Mouse (Mus musculus) embryo, embryonic 10 days (tissue): ENCODE results near the gene D630003M21Rik.

Experiments
- DNase-seq: peaks from one replicate; pipeline ENCODE4 v3.0.0-alpha.2; 2015; ENCODE audit warnings: low spot score

D630003M21Rik gene

DNA sequence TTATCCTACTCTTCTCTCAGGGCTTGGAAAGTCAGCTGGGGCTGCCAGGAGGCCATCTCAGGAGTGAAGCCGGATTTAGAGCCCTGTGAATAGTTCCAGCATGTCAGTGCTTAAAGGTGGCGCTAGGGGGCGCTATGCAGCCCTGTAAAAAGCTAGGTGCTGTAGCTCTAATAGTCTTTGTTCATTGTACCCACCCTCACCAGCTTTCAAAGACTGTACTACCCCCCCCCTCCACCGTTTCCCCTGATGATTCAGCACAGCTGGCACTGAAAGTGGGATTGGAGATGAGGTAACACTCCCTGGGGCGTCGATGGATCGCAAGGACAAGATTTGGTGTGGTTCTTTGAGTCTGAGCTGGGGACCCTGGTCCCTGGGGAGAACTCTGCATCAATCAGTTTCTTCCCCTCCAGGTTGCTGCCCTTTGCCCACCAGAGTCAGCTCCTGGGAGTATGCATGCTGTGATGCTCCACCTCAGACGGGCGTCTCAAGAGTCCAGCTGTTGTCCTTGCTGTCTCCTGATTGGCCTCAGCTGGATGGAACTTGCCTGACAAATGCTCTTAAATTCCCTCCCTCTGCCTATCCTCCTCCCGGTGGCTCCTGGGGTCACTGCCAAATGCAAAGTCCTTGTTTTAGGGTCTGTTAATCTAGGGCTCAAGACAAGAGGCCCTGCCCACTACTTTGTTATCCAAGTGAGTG lies 33.9 kb downstream of the D630003M21Rik start:
- DNase-seq = peak; percentile 83

DNA sequence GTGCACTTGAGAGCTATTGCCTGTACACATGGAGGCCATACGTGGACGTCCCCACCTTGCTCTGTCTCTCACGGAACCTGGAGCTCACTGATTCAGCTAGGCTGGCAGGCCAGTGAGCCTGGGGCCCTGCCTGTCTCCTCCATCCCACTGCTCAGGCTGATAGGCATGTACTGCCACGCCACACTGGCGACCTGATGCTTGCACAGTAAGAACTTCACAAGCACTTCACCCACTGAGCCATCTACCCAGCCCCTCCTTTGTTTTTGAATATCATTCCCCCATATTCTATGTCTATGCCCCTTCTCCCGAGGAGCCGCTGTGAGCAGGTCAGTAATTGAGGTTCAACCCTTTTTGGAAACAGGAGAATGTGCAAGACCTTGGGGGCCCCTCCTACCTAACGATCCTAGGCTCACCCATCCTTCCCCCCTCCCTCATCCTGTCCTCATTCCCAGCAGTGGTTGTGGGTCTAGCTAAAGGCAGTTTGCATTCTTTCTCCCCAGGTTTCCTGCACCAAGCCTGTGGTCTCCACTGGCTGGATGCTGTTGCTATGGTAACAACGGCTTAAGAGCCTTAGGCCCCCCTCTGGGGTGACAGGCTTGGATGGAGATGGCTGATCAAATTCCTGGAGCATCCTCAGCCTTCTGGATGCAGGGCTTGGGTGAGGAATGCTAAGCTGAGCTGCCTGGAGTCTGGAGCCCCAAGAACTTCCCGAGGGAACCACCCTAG lies 35.2 kb downstream of the D630003M21Rik start:
- peak; percentile 56 for DNase-seq

DNA sequence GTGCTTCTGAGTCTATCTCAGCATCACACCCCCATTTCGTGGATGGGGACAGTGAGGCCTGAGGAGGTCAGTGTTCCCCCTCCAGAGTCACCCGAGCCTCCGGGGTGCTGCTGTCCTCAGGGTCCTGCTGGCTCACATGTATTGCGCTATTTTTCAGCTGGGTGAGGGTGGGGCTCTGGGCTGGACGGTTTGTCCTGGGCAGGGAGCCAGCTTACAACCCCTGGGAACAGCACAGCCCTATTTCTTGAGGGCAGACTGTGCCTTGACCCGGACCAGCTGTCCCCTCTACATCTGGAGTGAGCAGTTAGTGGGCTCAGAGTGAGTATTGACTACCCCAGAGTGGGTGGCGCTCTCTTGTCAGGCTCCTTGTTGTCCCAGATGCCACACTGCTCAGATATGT lies 37.9 kb downstream of the D630003M21Rik start:
- DNase-seq = no peak

DNA sequence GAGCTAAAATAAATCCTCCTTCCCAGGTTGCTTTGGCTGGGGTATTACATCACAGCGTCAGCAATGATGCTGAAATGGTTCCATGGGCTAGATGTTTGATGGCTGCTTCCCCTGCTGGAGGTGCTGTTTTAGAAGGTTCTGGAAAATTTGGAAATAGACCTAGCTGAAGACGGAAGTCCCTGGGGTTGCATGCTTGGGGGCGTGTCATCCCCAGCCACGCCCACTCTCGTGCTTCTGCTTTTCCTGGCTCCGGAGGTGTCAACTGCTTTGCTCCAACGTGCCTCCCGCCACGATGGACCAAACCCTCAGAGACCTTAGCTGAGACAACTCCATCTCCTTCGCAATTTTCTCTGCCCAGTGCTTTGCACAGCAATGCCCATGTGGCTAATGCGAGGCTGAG lies 39.6 kb downstream of the D630003M21Rik start:
- no peak for DNase-seq

- no peak for DNase-seq
Measured at GRCm38 (mm10) chr2:158186206-158186871, 42.7 kb downstream of the D630003M21Rik start.

- no peak for DNase-seq
Measured at GRCm38 (mm10) chr2:158183266-158183665, 45.8 kb downstream of the D630003M21Rik start.

DNA sequence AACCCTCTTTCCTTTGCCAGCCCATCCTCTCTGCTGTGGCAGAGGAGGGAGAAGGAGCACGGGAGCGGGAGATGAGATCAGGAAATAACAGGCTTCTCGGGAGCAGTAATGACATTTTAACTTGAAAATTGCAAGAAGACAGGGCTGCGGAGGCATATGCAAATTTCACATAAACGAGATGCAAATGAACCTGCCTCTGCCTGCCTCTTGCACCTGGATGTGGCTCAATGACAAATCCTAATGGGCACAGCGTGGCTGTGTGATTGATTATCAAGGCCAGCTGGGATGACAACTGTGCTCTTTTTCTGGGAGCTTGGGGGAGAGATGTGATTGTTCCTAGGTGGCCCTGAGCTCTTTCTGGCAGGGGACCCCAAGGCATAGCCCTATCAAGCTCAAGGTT lies 47.1 kb downstream of the D630003M21Rik start:
- DNase-seq = no peak

DNA sequence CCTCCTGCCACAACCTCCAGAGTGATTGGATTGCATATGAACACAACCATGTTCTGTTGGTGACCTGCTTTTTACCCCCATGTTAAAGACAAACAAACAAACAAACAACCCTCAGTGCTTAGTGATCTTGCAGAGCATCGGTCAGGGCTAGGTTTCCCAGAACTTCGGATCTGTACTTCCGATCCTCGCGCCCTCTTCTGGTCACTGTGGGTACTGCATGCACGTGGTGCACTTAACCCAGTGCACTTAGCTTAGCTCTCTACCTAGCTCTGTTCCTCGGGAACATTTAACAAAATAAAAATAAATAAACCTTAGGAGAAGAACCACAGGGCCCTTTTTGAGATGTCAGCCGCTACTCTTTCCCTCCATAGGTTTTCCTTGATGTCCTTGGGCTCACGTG lies 48.2 kb downstream of the D630003M21Rik start:
- DNase-seq = peak; percentile 84

DNA sequence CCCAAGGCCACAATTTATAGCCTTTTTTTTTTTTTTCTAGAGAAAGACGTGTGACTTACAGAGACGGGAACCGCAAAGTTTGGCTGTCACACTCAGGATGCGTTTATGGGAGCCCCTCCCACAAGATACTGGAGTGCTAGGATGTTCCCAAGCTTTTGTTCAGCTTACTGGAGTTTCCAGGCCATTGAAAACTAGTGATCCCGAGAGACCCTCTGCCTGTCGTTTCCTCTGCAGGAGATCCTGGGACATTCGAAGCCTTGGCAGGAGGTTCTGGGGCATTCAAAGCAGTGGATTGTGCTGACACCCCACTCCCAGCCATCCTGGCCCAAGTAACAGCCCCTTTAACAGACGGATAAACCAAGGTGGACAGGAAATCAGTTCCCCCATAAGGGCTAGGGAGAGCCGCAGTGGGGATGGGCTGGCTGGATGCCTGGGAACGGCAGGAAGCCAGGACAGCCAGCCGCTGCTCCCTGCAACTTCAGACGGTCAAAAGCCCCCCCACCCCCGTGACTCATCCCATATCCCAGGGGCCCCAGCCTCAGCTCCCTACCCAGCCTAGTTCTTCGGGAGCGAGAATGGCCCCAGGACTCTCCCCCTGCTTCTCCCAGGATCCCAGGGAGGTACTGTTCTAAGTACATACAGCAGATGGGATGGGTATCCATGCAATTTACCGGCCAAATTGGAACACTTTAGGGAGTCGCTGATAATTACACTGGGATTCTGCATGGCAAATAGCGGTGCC lies 49.5 kb downstream of the D630003M21Rik start:
- peak; percentile 48 for DNase-seq

DNA sequence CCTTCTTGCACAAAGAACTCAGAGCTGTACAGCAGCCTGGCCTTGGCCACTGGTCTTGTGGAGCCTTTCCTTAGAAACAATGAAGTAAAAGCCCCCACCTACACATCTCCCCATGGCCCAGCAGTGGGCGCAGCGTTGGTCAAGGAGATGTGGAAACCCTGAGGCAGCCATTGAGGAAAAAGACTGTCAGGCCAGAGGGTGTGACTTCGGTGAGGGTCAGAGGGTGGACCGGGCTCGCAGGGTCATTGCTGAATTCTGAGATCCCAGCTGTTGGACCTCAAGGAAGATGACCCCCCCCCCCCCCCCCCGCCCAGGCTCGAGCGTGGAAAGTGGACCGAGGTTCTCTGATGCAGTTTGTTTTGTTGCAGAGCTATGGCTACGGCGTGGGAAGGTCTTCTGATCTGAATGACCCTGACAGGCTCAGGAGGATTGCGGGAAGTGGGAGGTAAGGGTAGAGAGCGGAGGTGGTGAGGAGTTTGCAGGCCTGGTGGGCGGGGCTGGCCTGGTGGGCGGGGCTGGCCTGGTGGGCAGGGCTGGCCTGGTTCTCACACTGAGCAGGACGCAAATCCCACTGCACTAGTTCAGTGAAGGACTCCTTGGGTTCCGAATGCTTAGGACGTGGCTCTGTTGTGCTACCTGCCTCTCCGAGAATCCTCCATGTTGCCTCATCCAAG lies 50.2 kb downstream of the D630003M21Rik start:
- peak; percentile 84 for DNase-seq

GRCm38 (mm10) chr2:158178139-158178538 lies 50.9 kb downstream of the D630003M21Rik start:
- no peak for DNase-seq

- no peak for DNase-seq
Measured at GRCm38 (mm10) chr2:158177574-158177973, 51.4 kb downstream of the D630003M21Rik start.

DNA sequence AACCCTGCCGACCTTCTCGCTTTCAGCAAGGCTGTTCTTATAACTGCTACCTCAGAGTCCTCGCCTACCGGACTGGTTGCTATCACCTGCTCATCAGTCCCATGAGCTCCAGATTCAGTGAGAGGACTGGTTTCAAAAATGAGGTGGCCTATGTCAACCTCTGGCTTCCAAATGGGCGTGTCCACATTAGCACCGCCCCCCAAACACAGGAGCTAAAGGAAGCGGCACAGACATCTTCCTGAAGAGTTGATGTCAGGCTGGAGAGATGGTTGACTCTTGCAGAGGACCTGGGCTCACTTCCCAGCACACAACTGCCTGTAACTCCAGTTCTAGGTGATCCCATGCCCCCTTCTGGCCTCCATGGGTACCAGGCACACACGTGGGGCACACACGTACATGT lies 52.3 kb downstream of the D630003M21Rik start:
- DNase-seq = no peak

DNA sequence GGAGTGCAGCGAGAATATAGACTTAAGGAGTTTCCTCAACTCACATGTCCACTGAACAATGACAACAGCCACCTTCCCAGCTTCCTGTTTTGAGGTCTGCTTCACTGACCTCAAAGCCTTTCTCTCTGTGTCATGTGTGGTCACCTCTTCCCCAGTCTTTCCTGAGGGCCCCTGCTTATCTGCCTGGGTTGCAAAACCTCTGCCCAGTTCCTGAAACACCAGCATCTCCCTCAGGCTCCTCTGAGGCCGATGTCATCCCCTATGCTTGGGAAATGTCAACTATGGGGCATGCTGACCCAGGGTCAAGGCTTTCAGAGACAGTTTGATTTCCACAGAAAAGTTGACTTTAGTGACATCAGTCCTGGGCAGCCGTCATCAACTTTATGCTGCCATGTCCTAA lies 53.6 kb downstream of the D630003M21Rik start:
- DNase-seq = no peak

DNA sequence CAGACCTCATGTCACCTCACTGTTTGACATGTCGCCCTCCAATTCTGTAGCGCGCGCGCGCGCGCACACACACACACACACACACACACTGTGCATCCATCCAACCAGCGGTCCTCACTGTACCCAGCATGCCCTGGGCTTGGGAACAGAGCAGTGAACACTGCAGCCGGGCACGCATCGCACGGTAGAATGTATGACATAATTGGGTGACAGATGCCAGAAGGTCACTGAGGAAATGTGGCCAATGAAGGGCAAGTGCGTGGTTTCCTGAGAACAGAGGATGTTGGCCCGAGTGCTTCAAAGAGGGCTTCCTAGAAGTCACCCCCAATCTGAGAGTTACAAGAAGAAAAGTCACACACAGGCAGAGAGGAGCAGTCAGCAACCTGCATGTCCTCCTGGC lies 54.1 kb downstream of the D630003M21Rik start:
- no peak for DNase-seq

GRCm38 (mm10) chr2:158174438-158174837 lies 54.6 kb downstream of the D630003M21Rik start:
- DNase-seq = no peak

GRCm38 (mm10) chr2:158170394-158170793 lies 58.6 kb downstream of the D630003M21Rik start:
- no peak for DNase-seq

- no peak for DNase-seq
Measured at GRCm38 (mm10) chr2:158169771-158170170, 59.3 kb downstream of the D630003M21Rik start.

- no peak for DNase-seq
Measured at GRCm38 (mm10) chr2:158169351-158169750, 59.7 kb downstream of the D630003M21Rik start.

DNA sequence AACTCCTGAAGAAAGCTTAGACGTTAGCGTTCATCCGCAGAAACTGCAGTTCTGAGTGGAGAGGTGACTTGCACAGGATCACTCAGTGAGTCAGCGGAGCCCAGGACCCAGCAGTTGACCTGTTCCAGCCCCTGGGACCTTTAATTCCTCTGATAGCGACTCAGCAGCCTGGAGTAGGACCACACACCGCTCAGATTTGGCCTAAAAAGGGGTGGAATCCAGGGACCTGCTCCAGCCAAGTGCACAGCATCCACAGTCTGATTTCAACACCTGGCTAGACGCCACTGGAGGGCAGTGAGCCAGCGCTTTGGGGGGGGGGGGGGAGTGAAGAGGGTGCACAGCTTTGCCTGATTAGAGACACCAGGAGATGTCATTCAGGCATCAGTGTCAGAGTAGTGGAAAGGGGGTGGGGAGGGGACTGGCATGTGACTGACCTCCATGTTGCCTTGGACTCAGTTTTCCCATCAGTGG lies 60.2 kb downstream of the D630003M21Rik start:
- no peak for DNase-seq

GRCm38 (mm10) chr2:158167496-158168205 lies 61.4 kb downstream of the D630003M21Rik start:
- no peak for DNase-seq
